Mouse (Mus musculus): ENCODE measurements around the gene Asns. TPM values are rescaled to one million over a fixed set of nuclear protein-coding genes. Genes with fewer than 3 reads are reported as not detected.

Asns gene
- 100 to 1,000 TPM; 100 to 108 TPM for total RNA-seq (2021)
- long read RNA-seq, experiment 1, transcript Asns-201 (12 exons, 2,001 nt), result major isoform, 85 of 90 reads
- long read RNA-seq, experiment 1, partial matches to known transcripts, result 2 of 90 reads
- long read RNA-seq, experiment 1, other reads (novel, unspliced or antisense), result 2 of 90 reads
- long read RNA-seq, experiment 2, transcript Asns-201 (12 exons, 2,001 nt), result major isoform, 58 of 71 reads
- long read RNA-seq, experiment 2, partial matches to known transcripts, result 5 of 71 reads
- long read RNA-seq, experiment 2, other reads (novel, unspliced or antisense), result 7 of 71 reads

DNA sequence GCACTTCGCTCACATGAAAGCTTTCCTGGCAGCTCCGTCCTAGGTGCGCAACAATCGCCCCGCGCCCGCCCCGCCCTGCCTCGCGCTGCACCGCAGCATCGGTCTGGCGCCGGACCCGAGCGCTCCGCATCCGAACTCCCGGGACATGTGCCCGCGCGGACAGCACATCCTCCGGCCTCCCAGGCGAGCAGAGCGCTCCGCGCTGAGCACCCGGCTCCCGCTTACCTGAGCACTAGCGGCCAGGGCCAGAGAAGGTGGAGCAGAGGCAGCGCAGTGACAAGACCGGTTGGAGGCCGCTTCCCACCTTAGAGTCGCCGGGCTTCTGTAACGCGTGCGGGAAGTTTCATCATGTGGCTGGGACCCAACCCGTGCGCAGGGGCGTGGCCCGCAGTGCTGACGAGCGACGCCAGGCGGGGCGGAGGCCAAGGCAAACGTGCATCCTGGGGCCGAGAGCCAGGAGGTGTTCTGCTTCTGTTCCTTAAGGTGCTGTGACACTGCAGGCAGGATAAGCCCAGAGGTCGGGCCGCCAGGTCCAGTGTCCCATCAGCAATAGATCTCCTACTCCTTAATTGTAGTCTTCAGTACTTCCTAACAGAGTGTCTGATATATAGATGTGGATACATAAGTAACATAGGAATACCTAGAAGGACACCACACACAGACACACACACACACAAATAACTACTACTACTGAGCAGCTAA, at the start of gene Asns:
Gene Asns (minus strand): TSS at position 371 of the 702 bp plus-strand sequence.
- peak within 1 kb of the TSS; percentile 70 for H3K27ac ChIP-seq
- peak within 1 kb of the TSS; percentile 91 for H3K4me3 ChIP-seq
- intact Hi-C loops (cut with DNase I), result loop anchor here (5.0 kb wide), 1 partner anchor 814 kb away; the partner anchor contains the start of gene Glcci1
- peak; percentile 86 to 88 for DNase-seq (ENCODE audit: extremely low spot score in 1 of 2, low spot score in 2 of 2)
- peak; percentile 38 for TF ChIP-seq CTCF (IDR thresholded peaks at IDR 0.05)

DNA sequence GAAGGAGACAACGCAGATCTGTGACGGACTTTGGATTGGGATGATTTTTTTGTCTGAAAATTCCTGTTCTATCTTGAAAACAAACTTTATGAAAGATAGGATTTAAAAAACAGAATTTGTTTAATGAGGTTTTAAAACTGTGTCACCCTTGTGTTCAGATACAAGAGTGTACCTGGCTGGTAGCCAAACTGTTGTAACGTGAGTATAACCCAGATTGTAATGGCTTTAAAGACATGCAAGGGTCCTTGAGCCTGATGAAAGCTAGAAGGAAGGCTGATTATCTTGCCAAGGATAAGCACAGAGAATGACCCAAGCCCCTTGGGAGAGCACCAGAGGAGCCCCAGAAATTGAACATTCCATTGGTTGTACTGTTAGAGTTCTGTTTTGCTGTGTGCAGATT, 48.7 kb upstream of the Asns start:
- TF ChIP-seq CTCF (IDR thresholded peaks at IDR 0.05), result no peak
- DNase-seq (ENCODE audit: extremely low spot score in 1 of 2, low spot score in 2 of 2), result no peak
- intact Hi-C loops (cut with DNase I), result no loop called here
- H3K4me3 ChIP-seq, result no peak overlapping the region
- no peak overlapping the region for H3K27ac ChIP-seq

DNA sequence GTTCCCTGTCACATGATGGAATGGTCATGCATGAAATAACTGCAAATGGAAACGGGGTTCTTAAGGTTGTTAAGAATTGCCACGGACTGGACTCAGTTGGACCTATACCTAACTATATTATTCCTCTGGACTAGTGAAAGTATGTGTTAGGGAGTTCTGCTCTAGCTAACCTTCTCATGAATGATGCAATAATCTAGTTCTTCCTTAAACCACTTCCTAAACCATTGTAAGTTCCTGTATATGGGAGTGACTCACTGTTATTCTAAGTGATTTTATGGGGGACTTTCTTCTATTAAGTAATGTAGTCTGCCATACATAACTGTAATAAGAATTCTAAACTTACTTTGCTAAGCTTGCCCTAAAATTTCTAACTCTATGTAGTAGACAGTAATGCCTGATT, 44.8 kb upstream of the Asns start:
- no peak for TF ChIP-seq CTCF (IDR thresholded peaks at IDR 0.05)
- DNase-seq (ENCODE audit: extremely low spot score in 1 of 2, low spot score in 2 of 2), result no peak
- no peak overlapping the region for H3K27ac ChIP-seq
- intact Hi-C loops (cut with DNase I), result no loop called here
- no peak overlapping the region for H3K4me3 ChIP-seq

DNA sequence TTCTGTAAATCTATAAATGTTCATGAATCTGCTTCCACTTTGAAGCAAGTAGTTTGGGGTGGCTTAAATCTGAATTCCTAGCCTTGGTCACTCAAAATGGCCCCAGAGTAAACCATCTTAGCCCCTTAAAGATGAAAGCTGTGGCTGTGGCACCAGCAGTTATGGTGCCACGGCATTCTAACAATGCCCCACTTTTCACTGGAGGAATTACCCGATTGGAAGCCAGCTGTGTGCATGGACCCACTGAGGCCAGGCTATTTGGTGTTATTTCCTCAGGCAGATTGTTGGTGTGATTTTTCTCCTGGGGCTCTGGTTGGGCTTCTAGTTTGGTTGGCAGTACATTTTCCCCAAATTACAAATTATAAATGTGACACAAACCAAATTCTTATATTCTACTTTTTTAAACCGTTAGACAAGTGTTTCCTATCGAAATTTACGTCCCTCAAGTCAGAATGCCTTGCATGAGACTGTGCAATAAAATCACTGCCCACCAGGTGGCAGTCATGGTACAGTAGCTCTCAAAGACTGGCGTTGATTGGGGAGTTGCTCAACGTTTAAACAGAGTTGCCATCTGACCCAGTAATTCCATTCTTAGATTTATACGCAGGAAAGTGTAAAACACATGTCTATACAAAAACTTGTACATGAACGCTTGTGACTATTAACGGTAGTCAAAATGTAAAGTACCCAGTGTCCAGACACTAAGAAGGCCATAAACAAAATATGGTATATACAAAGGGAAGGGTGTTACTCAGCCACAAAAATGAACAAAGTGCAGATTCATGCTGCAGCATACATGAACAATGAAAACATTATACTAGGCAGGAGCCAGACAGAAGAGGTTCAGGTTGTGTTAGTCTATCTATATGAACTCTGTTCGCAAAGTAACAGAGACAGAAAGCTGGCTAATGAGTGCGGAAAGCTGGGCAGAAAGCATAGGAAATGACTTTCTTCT, 40.0 kb upstream of the Asns start:
- H3K4me3 ChIP-seq, result no peak overlapping the region
- TF ChIP-seq CTCF (IDR thresholded peaks at IDR 0.05), result peak; percentile 90
- H3K27ac ChIP-seq, result no peak overlapping the region
- intact Hi-C loops (cut with DNase I), result loop anchor here (1.0 to 5.0 kb wide), 6 partner anchors 37 to 1099 kb away; no protein-coding TSS in a partner anchor
- DNase-seq (ENCODE audit: extremely low spot score in 1 of 2, low spot score in 2 of 2), result peak; percentile 82 to 89

DNA sequence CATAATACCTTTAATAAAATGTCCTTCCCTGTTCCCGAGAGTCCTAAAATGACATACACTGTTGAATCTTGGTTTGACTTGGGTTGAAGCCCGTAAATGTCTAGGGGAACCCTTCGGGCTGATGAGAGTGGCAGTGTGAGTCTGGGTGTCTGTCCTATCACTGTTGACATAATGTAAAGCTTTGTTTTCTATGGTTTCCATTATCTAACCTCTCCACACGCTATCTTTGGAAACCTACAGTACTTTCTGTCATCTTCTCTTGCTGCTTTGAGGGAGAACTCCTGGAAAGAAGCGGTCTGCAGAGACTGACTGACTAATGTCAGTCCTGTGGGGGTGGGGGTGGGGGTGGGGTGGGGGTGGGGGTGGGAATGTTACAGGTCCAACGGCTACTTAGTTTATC, 39.0 kb upstream of the Asns start:
- no peak for DNase-seq (ENCODE audit: extremely low spot score in 1 of 2, low spot score in 2 of 2)
- Histone ChIP-seq H3K4me3 (no peak overlapping the region), H3K27ac (no peak overlapping the region)
- intact Hi-C loops (cut with DNase I), result loop anchor here (5.0 kb wide), 4 partner anchors 250 to 1100 kb away; no protein-coding TSS in a partner anchor
- TF ChIP-seq CTCF (IDR thresholded peaks at IDR 0.05), result no peak

DNA sequence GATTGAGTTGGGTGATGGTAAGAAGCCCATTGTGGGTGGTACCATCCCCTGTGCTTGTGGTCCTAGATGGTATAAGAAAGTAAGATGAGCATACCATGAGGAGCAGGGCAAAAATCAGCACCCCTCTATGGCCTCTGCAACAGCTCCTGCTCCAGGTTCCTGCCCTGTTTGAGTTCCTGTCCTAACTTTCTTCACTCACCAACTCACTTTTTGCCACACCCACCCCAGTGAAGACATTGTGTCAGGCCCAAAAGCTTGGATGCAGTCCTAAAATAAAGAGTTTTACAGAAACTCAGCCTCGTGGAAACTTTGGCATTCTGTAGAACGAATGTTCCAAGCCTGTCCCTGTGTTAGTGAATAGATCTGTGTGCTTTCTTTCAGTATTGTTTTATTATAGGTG, 36.1 kb upstream of the Asns start:
- intact Hi-C loops (cut with DNase I), result no loop called here
- no peak for TF ChIP-seq CTCF (IDR thresholded peaks at IDR 0.05)
- no peak for DNase-seq (ENCODE audit: extremely low spot score in 1 of 2, low spot score in 2 of 2)
- Histone ChIP-seq H3K27ac (no peak overlapping the region), H3K4me3 (no peak overlapping the region)

DNA sequence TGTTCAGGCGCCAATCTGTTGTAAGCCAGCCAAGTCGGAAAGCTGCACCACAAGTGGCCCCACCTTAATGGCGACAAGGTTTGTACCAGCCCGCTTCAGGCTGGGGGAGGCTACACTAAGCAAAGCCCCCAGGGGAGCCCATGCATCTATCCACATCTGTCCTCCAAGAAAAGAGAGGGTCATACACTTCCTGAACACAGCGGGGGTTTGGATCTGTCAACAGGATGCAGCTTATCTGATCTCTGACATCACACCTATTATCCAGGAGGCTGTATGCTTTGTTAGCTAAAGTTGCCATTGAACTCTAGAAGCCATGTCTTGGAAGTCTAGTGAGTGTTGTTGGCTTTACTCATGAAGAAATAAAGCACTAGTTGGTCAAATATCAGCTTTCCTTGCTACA, 35.2 kb upstream of the Asns start:
- no peak overlapping the region for H3K4me3 ChIP-seq
- no peak for TF ChIP-seq CTCF (IDR thresholded peaks at IDR 0.05)
- intact Hi-C loops (cut with DNase I), result no loop called here
- no peak for DNase-seq (ENCODE audit: extremely low spot score in 1 of 2, low spot score in 2 of 2)
- no peak overlapping the region for H3K27ac ChIP-seq

DNA sequence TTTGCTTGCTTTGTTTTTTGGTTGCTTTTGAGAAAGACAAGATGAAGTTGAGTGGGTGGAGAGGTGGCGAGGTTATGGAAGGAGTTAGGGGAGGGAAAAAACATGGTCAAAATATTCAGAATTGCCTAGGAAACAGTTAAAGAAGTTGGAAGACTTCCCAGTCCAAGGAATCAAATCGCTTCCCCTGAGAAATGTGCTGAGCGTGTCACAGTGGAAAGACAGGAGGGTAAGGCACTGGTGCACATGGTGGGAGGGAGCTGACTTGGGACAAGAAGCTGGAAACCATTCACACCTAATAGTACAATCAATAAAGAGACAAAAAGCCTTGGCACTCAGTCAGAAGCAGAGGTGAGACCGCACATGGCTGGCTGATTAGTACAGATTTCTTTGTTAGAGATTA, 23.2 kb upstream of the Asns start:
- intact Hi-C loops (cut with DNase I), result no loop called here

DNA sequence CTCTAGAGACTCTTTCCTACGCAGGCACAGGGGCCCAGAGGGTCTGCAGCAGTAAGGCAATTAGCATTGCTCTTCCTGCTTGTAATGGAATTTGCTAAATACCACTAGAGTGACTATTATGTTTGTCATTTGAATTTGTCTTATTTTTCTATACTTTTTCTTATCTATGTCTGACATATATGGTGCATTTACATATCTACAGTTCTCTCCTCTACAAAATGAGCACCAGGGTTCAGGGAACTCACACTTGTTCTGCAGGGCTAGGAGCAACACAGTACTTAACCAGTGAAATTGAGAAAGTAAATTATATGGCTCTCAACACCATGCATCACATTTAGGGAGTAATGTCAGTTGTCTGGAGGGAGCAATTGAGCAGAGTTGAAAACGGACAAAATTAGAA, 21.2 kb upstream of the Asns start:
- no peak overlapping the region for H3K27ac ChIP-seq
- intact Hi-C loops (cut with DNase I), result no loop called here
- TF ChIP-seq CTCF (IDR thresholded peaks at IDR 0.05), result no peak

More for the DNA sequence above, 23.2 kb upstream of the Asns start:
- TF ChIP-seq CTCF (IDR thresholded peaks at IDR 0.05), result no peak
- no peak for DNase-seq (ENCODE audit: extremely low spot score in 1 of 2, low spot score in 2 of 2)
- H3K4me3 ChIP-seq, result no peak overlapping the region
- H3K27ac ChIP-seq, result no peak overlapping the region

DNA sequence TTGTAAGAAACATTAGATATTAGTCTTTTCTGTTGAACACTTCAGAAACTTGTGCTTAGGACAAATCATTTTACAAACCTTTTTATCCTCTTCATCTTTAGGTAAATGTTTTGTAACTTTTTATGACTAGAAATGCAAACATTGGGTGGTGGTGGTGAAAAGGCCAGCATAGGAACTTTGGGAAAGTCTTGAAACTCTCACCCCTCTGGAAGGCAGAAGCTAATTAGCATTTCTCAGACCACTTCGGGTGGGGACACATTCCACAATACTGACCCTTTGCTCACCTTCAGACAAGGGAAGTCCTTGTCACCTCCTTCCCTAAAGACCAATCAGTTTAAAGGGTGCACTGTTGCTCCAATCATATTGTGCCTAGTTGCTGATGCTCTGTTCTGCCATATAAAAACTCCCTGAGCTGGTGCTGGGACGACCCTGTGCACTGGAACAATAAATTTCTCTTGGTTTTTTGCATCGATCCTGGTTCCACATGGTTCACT, 18.8 kb upstream of the Asns start:
- H3K4me3 ChIP-seq, result no peak overlapping the region

More for the DNA sequence above, 21.2 kb upstream of the Asns start:
- DNase-seq (ENCODE audit: extremely low spot score in 1 of 2, low spot score in 2 of 2), result no peak
- no peak overlapping the region for H3K4me3 ChIP-seq

DNA sequence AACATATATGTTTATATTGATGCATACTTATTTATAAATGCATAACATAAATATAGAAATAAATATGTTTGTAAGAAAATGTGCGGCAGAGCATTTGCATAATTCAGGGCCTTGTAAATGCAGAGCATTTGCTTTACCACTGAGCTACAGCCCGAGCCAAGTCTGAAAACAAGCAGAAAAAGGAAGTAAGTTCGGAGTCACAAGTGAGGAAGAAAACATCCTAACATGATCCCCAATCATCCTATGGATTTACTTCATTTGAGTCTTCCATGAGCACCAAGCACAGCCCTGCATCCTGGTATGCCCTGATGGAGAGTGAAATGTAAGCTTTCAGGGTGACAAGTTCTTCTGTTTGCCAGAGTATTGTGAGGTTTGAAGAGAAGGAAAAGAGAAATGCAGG, 15.2 kb upstream of the Asns start:
- H3K4me3 ChIP-seq, result no peak overlapping the region
- no peak for DNase-seq (ENCODE audit: extremely low spot score in 1 of 2, low spot score in 2 of 2)
- TF ChIP-seq CTCF (IDR thresholded peaks at IDR 0.05), result no peak
- no peak overlapping the region for H3K27ac ChIP-seq
- intact Hi-C loops (cut with DNase I), result no loop called here

More for the DNA sequence above, 18.8 kb upstream of the Asns start:
- H3K27ac ChIP-seq, result no peak overlapping the region
- DNase-seq (ENCODE audit: extremely low spot score in 1 of 2, low spot score in 2 of 2), result no peak
- intact Hi-C loops (cut with DNase I), result no loop called here
- no peak for TF ChIP-seq CTCF (IDR thresholded peaks at IDR 0.05)
